Mouse (Mus musculus) heart, embryonic 14.5 days (tissue): Measurements from ENCODE around the gene Lrrc8c. TPM values are rescaled to one million over a fixed set of nuclear protein-coding genes. Genes with fewer than 3 reads are reported as not detected.

Experiments
- ATAC-seq: fragments of 200-750 bp; cut with Nextera tagmentation; 2 replicates; pipeline ENCODE4 v1.8.0; 2017; ENCODE audit warnings: low read depth, moderate TSS enrichment; ENCODE audit not compliant: insufficient number of reproducible peaks, insufficient read depth, low FRiP score
- H3K27ac ChIP-seq, 2 experiments: fragments of 200-500 bp in 1 of 2; fragments of 300-500 bp in 1 of 2; sonication (generic) in 1 of 2; replicated peaks in 1 of 2; 2 replicates each; pipeline ENCODE4 v1.5.1; 2012 to 2014; ENCODE audit warnings: low read depth in 2 of 2, low read length in 2 of 2, control low read depth in 1 of 2, mild to moderate bottlenecking in 1 of 2, mixed read lengths in 1 of 2; ENCODE audit not compliant: control insufficient read depth in 1 of 2, insufficient read depth in 1 of 2
- H3K27me3 ChIP-seq: fragments of 300-500 bp; sonication (generic); 2 replicates; pipeline ENCODE4 v1.6.1; 2014; ENCODE audit warnings: mild to moderate bottlenecking, low read length, control low read depth; ENCODE audit not compliant: control insufficient read depth, insufficient read depth
- H3K36me3 ChIP-seq: fragments of 300-500 bp; sonication (generic); 2 replicates; pipeline ENCODE4 v1.6.1; 2014; ENCODE audit warnings: mild to moderate bottlenecking, control low read depth, low read length, mixed read lengths; ENCODE audit not compliant: control insufficient read depth, insufficient read depth
- H3K4me1 ChIP-seq, 2 experiments: fragments of 200-500 bp in 1 of 2; fragments of 300-500 bp in 1 of 2; sonication (generic) in 1 of 2; 2 replicates each; pipeline ENCODE4 v1.6.1; 2012 to 2014; ENCODE audit warnings: low read length in 2 of 2, control low read depth in 1 of 2, mixed read lengths in 1 of 2; ENCODE audit not compliant: control insufficient read depth in 2 of 2, insufficient read depth in 2 of 2
- H3K4me2 ChIP-seq: fragments of 300-500 bp; sonication (generic); 2 replicates; pipeline ENCODE4 v1.6.1; 2014; ENCODE audit warnings: mild to moderate bottlenecking, low read length
- H3K4me3 ChIP-seq, 2 experiments: fragments of 200-500 bp in 1 of 2; fragments of 300-500 bp in 1 of 2; sonication (generic) in 1 of 2; 2 replicates each; pipeline ENCODE4 v1.5.1; 2012 to 2014; ENCODE audit warnings: low read length in 2 of 2, mild to moderate bottlenecking in 2 of 2, control low read depth in 1 of 2, low read depth in 1 of 2, moderate library complexity in 1 of 2; ENCODE audit not compliant: control insufficient read depth in 1 of 2, insufficient read depth in 1 of 2
- H3K9ac ChIP-seq: fragments of 300-500 bp; sonication (generic); 2 replicates; pipeline ENCODE4 v1.6.1; 2014; ENCODE audit warnings: mild to moderate bottlenecking, low read length
- H3K9me3 ChIP-seq: fragments of 300-500 bp; sonication (generic); 2 replicates; pipeline ENCODE4 v1.6.1; 2016; ENCODE audit warnings: low read length, control low read depth; ENCODE audit not compliant: control insufficient read depth
- WGBS: fragments of 180-500 bp; shearing (Covaris S2); extraction: QIAGEN DNeasy Blood & Tissue Kit; methylation state at CpG from one replicate; pipeline ENCODE4 v1.1.7; 2014; 5-methylcytosine and 5-hydroxymethylcytosine counted together
- polyA plus RNA-seq: library from polyadenylated mRNA; unstranded; fragments of >200 nt; fragmentation: Nextera tagmentation; extraction: Ambion mirVana; gene quantifications from 2 replicates; pipeline ENCODE4 v1.2.1, GENCODE M21; 2014

Gene Lrrc8c
- polyA plus RNA-seq, 1 experiment from 2014 or later: 21.7 TPM

DNA sequence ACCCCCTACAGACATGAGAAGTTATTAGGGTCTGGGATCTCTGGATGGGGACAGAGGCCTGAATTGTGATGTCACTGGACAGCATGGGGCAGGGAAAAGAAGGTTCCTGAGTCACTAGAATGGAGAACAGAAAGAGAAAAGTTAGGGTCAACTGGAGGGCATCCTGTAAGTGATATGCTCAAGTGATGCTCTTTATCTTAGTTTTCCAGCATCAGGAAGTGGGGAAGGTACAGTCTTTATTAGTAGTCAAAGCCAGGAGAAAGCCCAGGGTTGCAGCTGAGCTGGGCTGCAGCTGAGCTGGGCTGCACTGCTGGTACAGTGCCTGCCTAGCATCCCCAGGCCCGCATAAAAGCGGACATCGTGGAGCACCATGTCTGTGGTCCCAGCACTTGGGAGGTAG, 105.1 kb downstream of the Lrrc8c start:
- ATAC-seq: no peak
- H3K4me2 ChIP-seq: no peak overlapping the region
- no peaks in the 10 kb centered on the region for H3K9me3 ChIP-seq

DNA sequence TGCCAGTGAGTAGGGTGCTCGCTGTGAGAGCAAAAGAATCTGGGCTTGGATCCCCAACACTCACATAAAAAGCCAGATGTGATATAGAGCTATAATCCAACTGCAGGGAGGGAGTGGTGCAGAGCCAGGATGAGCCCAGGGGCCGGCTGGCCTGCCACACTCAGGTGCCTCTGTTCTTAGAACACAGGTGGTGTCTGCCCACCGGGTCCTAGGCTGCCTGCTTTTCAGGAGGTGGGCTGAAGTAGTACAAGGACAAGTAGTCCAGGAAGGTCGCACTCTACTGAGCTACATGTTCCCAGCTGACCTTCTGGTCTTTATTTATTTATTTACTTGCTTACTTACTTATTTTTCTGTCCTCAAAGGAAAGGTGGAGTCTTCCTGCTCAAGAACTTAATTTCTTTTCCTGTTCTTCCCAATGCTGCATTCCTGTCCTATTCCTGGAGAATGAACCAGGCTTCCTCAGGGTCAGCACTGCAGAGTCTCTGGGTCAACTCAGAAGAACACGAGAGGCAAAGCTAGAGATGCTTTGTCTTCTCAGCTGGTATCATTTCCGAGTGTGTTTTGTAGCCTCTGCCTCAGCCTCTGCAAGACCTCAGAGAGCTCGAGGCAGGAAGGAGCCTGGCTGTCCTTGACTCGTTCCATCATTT, 106.4 kb downstream of the Lrrc8c start:
- peak overlapping the region in 1 of 2 experiments; percentile 44; a peak in 2 of 4 replicates for H3K27ac ChIP-seq
- ATAC-seq: no peak
- WGBS: 60% methylated on average over 8 of the region's 8 CpGs
- H3K36me3 ChIP-seq: no peaks in the 10 kb centered on the region
- no peak overlapping the region for H3K4me2 ChIP-seq
- no peak overlapping the region for H3K4me3 ChIP-seq
- H3K9ac ChIP-seq: no peak overlapping the region
- H3K27me3 ChIP-seq: no peaks in the 10 kb centered on the region
- peaks cover 4 to 6% of the 10 kb centered on the region in 2 experiments; a peak in 2 of 4 replicates for H3K4me1 ChIP-seq
- H3K9me3 ChIP-seq: no peaks in the 10 kb centered on the region

More for the DNA sequence above, 105.1 kb downstream of the Lrrc8c start:
- Histone ChIP-seq H3K4me3 (no peak overlapping the region), H3K36me3 (no peaks in the 10 kb centered on the region), H3K27me3 (no peaks in the 10 kb centered on the region), H3K9ac (no peak overlapping the region), H3K27ac (peak overlapping the region; percentile 35 to 53; a peak in 2 of 4 replicates), H3K4me1 (peaks cover 4 to 6% of the 10 kb centered on the region in 2 experiments; a peak in 2 of 4 replicates)
- WGBS: 69% methylated on average over 3 of the region's 3 CpGs

GRCm38 (mm10) chr5:105626355-105626754, 107.2 kb downstream of the Lrrc8c start:
- no peaks in the 10 kb centered on the region for H3K9me3 ChIP-seq
- no peak for ATAC-seq
- H3K27ac ChIP-seq: peak overlapping the region; percentile 44 to 55
- no peak overlapping the region for H3K9ac ChIP-seq
- WGBS: 63% methylated on average over 3 of the region's 3 CpGs
- H3K27me3 ChIP-seq: no peaks in the 10 kb centered on the region
- H3K36me3 ChIP-seq: no peaks in the 10 kb centered on the region
- H3K4me3 ChIP-seq: no peak overlapping the region
- H3K4me1 ChIP-seq: peaks cover 4 to 6% of the 10 kb centered on the region in 2 experiments; a peak in 2 of 4 replicates
- no peak overlapping the region for H3K4me2 ChIP-seq

GRCm38 (mm10) chr5:105627093-105627492, 107.9 kb downstream of the Lrrc8c start:
- no peak overlapping the region for H3K4me2 ChIP-seq
- no peak overlapping the region for H3K9ac ChIP-seq
- H3K36me3 ChIP-seq: no peaks in the 10 kb centered on the region
- no peaks in the 10 kb centered on the region for H3K27me3 ChIP-seq
- WGBS: 87% methylated on average over 5 of the region's 5 CpGs
- no peaks in the 10 kb centered on the region for H3K9me3 ChIP-seq
- H3K27ac ChIP-seq: no peak overlapping the region
- no peak for ATAC-seq
- H3K4me1 ChIP-seq: peaks cover 6 to 7% of the 10 kb centered on the region in 2 experiments; a peak in 3 of 4 replicates
- no peak overlapping the region for H3K4me3 ChIP-seq

- H3K27me3 ChIP-seq: no peaks in the 10 kb centered on the region
- no peak overlapping the region for H3K9ac ChIP-seq
- H3K36me3 ChIP-seq: no peaks in the 10 kb centered on the region
- no peak overlapping the region for H3K27ac ChIP-seq
- H3K4me1 ChIP-seq: peaks cover 6 to 8% of the 10 kb centered on the region in 2 experiments
- WGBS: 87% methylated on average over 1 of the region's 1 CpGs
- no peak overlapping the region for H3K4me3 ChIP-seq
- no peak overlapping the region for H3K4me2 ChIP-seq
- no peak for ATAC-seq
- H3K9me3 ChIP-seq: no peaks in the 10 kb centered on the region
Observed at GRCm38 (mm10) chr5:105629955-105630354, 110.8 kb downstream of the Lrrc8c start.

DNA sequence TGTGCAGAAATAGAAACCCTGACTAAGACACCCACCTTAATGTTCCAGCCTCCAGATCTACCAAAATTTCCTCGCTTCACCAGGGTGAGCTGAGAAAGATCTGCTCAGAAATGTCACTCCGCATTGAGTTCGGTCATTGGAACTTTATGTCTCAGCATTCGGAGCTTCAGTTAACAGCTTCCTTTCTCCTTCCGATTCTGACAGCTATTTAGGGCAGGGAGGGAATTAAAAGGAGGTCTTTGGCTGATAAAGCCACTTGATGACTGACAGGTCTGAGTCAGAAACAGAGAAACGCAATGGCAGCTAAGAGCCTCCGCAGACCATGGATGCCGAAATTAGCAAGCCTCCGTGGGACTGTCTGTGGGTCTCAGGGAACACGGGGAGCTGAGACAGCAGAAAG, 112.9 kb downstream of the Lrrc8c start:
- H3K27ac ChIP-seq: no peak overlapping the region
- no peak overlapping the region for H3K4me3 ChIP-seq
- H3K4me2 ChIP-seq: peak overlapping the region; percentile 54
- ATAC-seq: no peak
- no peak overlapping the region for H3K9ac ChIP-seq
- no peaks in the 10 kb centered on the region for H3K36me3 ChIP-seq
- WGBS: 19% methylated on average over 10 of the region's 10 CpGs
- no peaks in the 10 kb centered on the region for H3K9me3 ChIP-seq
- peaks cover 7 to 14% of the 10 kb centered on the region in 2 experiments for H3K4me1 ChIP-seq
- no peaks in the 10 kb centered on the region for H3K27me3 ChIP-seq

DNA sequence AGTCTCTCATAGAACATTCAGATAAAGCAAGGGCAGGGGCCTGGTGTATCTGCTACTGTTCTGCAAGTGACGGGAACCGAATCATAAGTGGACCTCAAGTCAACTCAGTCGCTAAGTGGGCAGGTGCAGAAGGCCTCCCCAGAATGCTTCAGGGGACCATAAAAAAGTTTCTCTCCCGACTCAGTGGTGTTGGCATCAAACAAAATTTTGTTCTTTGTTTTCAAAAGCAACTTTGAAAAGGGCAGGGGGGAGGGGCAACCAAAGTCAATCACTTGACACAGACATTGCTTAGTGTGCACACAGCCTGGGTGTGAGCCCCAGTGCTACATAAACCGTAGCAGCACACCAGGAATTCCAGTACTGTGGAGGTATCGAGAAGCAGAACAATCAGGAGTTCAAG, 116.4 kb downstream of the Lrrc8c start:
- no peak overlapping the region for H3K4me3 ChIP-seq
- no peaks in the 10 kb centered on the region for H3K27me3 ChIP-seq
- WGBS: 76% methylated on average over 6 of the region's 6 CpGs
- H3K9me3 ChIP-seq: no peaks in the 10 kb centered on the region
- no peak overlapping the region for H3K9ac ChIP-seq
- ATAC-seq: no peak
- no peak overlapping the region for H3K27ac ChIP-seq
- H3K4me1 ChIP-seq: peaks cover 7 to 14% of the 10 kb centered on the region in 2 experiments
- H3K4me2 ChIP-seq: no peak overlapping the region
- no peaks in the 10 kb centered on the region for H3K36me3 ChIP-seq
